In the genomic region with DNA sequence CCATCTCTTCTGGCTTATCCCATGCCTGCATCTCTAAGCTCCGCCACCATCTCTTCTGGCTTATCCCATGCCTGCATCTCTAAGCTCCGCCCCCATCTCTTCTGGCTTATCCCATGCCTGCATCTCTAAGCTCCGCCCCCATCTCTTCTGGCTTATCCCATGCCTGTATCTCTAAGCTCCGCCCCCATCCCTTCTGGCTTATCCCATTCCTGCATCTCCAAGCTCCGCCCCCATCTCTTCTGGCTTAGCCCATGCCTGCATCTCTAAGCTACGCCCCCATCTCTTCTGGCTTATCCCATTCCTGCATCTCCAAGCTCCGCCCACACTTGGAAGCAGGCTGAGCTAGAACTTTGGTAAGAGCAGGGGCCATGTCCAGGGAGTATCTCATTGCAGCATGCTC, we compare ENCODE assay signal across 6 mouse cellular contexts.
A peak's percentile ranks its signal among the peaks of the same experiment; 100 is the strongest.
DNase-seq lines count a peak whose midpoint lies in the region; TF ChIP-seq lines count a peak whose summit lies in the region.
"Not testable (repeated sequence)": the region's sequence is repeated elsewhere in the genome, so short reads cannot be mapped to it uniquely, and the experiment has no call there.

No protein-coding gene starts in this region.

- H3K4me1 ChIP-seq in olfactory bulb, adult 2 months (ENCODE audit: control insufficient read depth, insufficient read depth, low read length), result peaks cover 23% of the 10 kb centered on the region

- intact Hi-C loops in left cerebral cortex, adult 2 months (cut with DNase I), result loop anchor here (5.0 to 10.0 kb wide), 4 partner anchors 84 to 412 kb away; no protein-coding TSS in a partner anchor

- not testable (repeated sequence) for TF ChIP-seq POLR2A in olfactory bulb, adult 2 months (IDR thresholded peaks at IDR 0.05; ENCODE audit: insufficient read depth, low read depth, low read length)

- H3K4me3 ChIP-seq in left cerebral cortex, adult 2 months; olfactory bulb, adult 2 months (ENCODE audit: insufficient read depth, low read depth, low read length): not testable (repeated sequence)

- peak; percentile 95 for DNase-seq in ES-CJ7 (ENCODE audit: low read depth, low spot score)
- DNase-seq in WW6 (ENCODE audit: low read depth, low spot score), result peak; percentile 84
- DNase-seq in cerebellum, postnatal 10 days, result peak; percentile 3 to 8
- peak; percentile 45 for DNase-seq in heart, adult 11 months
- DNase-seq in left cerebral cortex, adult 2 months (ENCODE audit: extremely low spot score in 1 of 2, low spot score in 2 of 2), result not testable (repeated sequence)

- 96% methylated on average over 7 of the region's 7 CpGs for WGBS in olfactory bulb, adult 2 months

- peak overlapping the region; percentile 86 for H3K27ac ChIP-seq in left cerebral cortex, adult 2 months
- H3K27ac ChIP-seq in olfactory bulb, adult 2 months (ENCODE audit: insufficient read depth, low read depth, low read length), result peak overlapping the region; percentile 95

- not testable (repeated sequence) for TF ChIP-seq CTCF in left cerebral cortex, adult 2 months (IDR thresholded peaks at IDR 0.05); olfactory bulb, adult 2 months (IDR thresholded peaks at IDR 0.05; ENCODE audit: insufficient read depth, low read depth, low read length)
